Mouse (Mus musculus): ENCODE results near the gene Tmem229b.

Gene Tmem229b

DNA sequence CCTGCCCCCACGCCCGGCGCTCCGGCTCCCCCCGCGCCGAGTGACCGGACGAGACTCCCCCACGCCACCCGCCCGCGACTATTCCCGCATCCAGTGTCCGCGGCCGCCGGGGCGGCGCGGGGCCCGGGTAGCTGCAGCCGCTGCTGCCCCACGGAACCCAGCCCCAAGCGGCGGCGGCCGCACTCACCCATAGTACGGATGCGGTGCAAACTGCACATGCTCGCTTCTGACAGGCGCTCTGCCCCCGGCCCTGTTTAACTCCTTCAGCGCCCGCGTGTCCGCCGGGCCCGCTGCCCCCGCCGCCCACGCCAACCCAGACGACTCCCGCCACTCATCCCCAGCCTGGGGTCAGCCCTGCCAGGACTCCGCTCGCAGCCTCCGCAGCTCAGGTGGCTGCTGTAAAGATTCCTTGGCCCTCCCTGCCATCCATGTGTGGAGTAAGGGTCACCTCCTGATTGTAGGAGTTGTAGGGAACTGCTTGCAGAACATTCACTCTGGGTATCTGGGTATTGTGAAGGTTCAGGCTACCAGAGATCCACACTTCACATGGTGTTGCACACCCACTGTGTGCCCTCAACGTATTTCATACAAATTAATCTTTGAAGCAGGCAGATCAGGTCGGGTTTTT is at the start of gene Tmem229b:
Gene Tmem229b (minus strand): TSS at position 502 of the 628 bp plus-strand sequence.
- POLR2A ChIA-PET = interaction anchor here in 3 of 4 experiments (0.7 to 3.0 kb wide), 10 partner anchors 8 to 82 kb away, joined by 3 to 11 read pairs (median 4); partner anchors contain the start of genes Pigh (in 1 of the 3) and Plekhh1 (in 1 of the 3)
- CTCF ChIA-PET = interaction anchor here in 2 of 4 experiments (0.7 to 1.5 kb wide), 4 partner anchors 16 to 91 kb away, joined by 3 to 7 read pairs (median 4); no protein-coding TSS in a partner anchor

DNA sequence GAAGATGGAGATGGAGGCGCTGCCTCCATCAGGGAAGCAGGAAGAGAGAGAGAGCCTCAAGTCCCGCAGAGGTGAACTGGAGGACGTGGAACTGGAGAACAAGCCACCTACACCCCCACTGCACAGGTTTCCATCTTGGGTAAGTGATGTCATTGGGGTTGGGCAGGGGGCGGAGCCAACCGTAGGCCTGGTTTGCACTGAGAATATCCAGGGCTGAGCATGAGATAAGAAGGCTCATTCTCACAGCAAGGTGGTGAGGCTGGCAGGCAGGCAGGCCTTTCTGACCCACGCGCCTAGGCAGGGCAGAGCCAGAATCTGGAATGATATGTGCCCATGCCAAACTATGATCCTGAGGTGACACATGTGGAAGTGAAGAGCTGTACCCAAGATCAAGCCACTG is 47.8 kb upstream of the Tmem229b start:
- POLR2A ChIA-PET = interaction anchor here in 2 of 4 experiments (0.9 to 2.0 kb wide), 5 partner anchors 9 to 34 kb away, joined by 3 to 5 read pairs (median 4); partner anchors contain the start of genes Pigh (in 1 of the 2) and Plekhh1 (in 1 of the 2)
- CTCF ChIA-PET = interaction anchor here in 1 of 4 experiments (0.7 to 1.8 kb wide), 2 partner anchors 136 kb away, joined by 3 to 6 read pairs; no protein-coding TSS in a partner anchor

DNA sequence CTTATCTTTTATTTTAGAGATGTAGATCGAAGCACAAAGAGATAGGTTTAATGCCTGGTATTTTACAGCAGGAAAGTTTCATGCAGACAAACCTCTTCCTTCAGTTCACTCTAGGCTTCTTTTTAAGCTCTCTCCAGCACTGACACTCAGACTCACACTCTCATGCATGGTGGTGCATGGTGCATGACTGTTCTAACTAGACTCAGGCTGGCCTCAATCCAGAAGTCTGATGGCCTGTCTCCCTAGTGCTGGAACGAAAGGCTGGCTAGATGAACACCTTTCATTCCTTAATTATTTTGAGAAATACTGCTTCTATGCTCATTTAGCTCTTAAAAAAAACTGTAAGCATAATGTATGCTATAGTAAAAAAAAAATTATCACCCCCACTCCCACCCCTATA is 44.6 kb upstream of the Tmem229b start:
- CTCF ChIA-PET = interaction anchor here in 1 of 4 experiments (0.6 kb wide), 1 partner anchor 1220 kb away, joined by 3 read pairs; no protein-coding TSS in a partner anchor

GRCm38 (mm10) chr12:79050545-79051212 is 43.3 kb upstream of the Tmem229b start:
- ChIA-PET CTCF (interaction anchor here in 2 of 4 experiments (0.7 to 1.5 kb wide), 3 partner anchors 28 to 132 kb away, joined by 3 read pairs; no protein-coding TSS in a partner anchor), POLR2A (interaction anchor here in 3 of 4 experiments (0.9 to 2.3 kb wide), 5 partner anchors 10 to 246 kb away, joined by 3 to 9 read pairs (median 5); partner anchors contain the start of genes Plekhh1 (in 1 of the 3) and Rad51b (in 1 of the 3))

More for the DNA sequence above, 44.6 kb upstream of the Tmem229b start:
- POLR2A ChIA-PET = interaction anchor here in 2 of 4 experiments (1.0 to 1.9 kb wide), 6 partner anchors 8 to 245 kb away, joined by 3 to 6 read pairs (median 4); partner anchors contain the start of gene Rad51b (in 1 of the 2)

GRCm38 (mm10) chr12:79049807-79050206 is 42.4 kb upstream of the Tmem229b start:
- ChIA-PET CTCF (interaction anchor here in 2 of 4 experiments (0.7 to 1.5 kb wide), 3 partner anchors 27 to 131 kb away, joined by 3 read pairs; no protein-coding TSS in a partner anchor), POLR2A (interaction anchor here in 3 of 4 experiments (1.3 to 2.3 kb wide), 6 partner anchors 9 to 40 kb away, joined by 3 to 9 read pairs (median 6); partner anchors contain the start of genes Pigh (in 1 of the 3) and Plekhh1 (in 1 of the 3))

DNA sequence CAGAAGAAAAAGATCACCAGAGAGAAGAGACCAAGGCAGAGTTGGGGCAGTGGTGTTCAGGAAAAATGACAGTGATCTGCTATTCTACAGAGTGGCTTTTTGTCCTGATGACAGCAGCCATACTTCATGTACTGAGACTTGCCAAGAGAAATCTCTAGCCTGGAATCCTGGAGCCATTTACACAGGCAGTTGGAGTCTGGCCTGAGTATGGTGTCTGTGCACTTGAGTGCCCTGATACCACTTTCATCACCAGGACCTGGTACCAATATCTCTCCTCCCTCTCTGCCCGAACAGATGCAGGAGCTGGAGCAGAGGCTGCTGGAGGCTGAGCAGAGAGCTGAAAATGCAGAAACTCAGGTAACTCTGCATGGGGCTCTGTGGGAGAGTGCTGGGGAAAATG is 41.5 kb upstream of the Tmem229b start:
- CTCF ChIA-PET = no interaction called here
- POLR2A ChIA-PET = interaction anchor here in 3 of 4 experiments (1.3 to 2.3 kb wide), 6 partner anchors 8 to 41 kb away, joined by 3 to 9 read pairs (median 6); partner anchors contain the start of genes Pigh (in 1 of the 3) and Plekhh1 (in 1 of the 3)

DNA sequence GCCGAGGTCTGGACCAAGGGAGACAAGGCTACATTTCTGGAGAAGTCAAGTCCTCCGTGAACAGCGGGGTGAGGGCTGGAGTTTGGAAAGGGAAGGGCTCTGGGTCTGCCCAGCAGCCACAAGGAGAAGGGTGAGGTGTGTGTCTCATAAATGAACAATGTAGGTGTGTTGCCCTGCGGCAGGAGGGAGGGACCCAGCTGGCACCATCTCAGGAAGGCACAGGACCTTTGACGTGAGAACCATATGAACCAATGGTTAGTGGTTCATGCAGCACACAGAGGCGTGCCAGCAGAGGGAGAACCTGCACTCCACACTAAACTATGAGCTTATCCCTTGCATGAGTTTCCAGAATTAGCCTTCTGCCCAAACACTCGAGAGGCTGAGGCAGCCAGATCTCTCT is 39.8 kb upstream of the Tmem229b start:
- ChIA-PET POLR2A (interaction anchor here in 2 of 4 experiments (0.5 to 3.7 kb wide), 11 partner anchors 12 to 209 kb away, joined by 3 to 16 read pairs (median 3); partner anchors contain the start of genes Plekhh1 (in 2 of the 2) and Pigh (in 1 of the 2)), CTCF (interaction anchor here in 2 of 4 experiments (0.9 to 2.2 kb wide), 5 partner anchors 12 to 128 kb away, joined by 3 to 10 read pairs (median 5); partner anchors contain the start of gene Plekhh1 (in 1 of the 2))

DNA sequence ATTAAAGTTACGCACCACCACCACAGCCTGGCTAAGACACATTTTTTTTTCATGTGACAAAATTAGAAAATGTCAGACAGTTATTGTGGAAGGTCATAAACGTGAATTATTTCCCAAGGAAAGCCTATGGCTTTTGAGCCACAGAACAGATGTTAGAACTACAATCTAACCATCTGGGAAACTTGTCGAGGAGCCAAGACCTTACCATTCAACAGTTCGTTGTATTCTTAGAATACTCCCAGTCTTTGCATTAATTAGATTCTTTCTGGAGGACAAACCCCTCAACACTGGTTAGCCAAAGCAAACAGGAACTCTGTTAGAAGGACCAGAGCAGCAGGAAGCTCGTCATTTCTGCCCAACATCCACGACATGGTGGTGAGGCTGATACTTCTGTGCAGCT is 38.7 kb upstream of the Tmem229b start:
- POLR2A ChIA-PET = interaction anchor here in 2 of 4 experiments (0.6 to 3.7 kb wide), 9 partner anchors 8 to 33 kb away, joined by 3 to 16 read pairs (median 6); partner anchors contain the start of gene Plekhh1 (in 2 of the 2)
- CTCF ChIA-PET = interaction anchor here in 3 of 4 experiments (0.6 to 2.2 kb wide), 5 partner anchors 11 to 127 kb away, joined by 4 to 10 read pairs (median 5); partner anchors contain the start of gene Plekhh1 (in 1 of the 3)

- CTCF ChIA-PET = interaction anchor here in 2 of 4 experiments (0.6 to 1.0 kb wide), 3 partner anchors 15 to 125 kb away, joined by 3 to 5 read pairs (median 3); partner anchors contain the start of gene Plekhh1 (in 1 of the 2)
- POLR2A ChIA-PET = interaction anchor here in 2 of 4 experiments (0.8 to 3.7 kb wide), 7 partner anchors 9 to 27 kb away, joined by 3 to 16 read pairs (median 5); partner anchors contain the start of gene Plekhh1 (in 2 of the 2)
These were observed 37.2 kb upstream of the Tmem229b start for GRCm38 (mm10) chr12:79044668-79045067.

DNA sequence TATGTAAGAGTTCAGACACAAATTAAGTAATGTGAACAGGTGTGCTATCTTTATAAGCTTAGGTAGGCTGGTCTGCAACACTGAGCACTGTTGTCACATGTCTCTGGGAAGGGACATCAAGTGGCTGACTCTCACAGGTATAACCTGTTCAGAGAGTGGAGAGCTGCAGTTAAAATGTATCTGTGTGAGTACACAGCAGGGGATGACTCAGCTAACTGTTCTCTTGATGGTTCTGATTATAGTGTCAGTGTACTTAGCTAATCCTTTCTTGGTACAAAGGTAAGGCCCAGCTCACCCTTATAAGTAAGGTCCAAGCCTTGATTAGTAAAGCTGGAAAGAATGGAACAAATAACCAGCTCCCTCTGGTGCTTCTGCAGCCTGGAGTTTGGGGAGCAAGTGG is 34.0 kb upstream of the Tmem229b start:
- ChIA-PET POLR2A (interaction anchor here (0.5 to 5.2 kb wide), 22 partner anchors 8 to 1175 kb away, joined by 3 to 71 read pairs (median 4); partner anchors contain the start of gene Plekhh1 (in 4 of the 4)), CTCF (interaction anchor here (0.5 to 2.1 kb wide), 6 partner anchors 19 to 124 kb away, joined by 3 to 14 read pairs (median 4); no protein-coding TSS in a partner anchor)

DNA sequence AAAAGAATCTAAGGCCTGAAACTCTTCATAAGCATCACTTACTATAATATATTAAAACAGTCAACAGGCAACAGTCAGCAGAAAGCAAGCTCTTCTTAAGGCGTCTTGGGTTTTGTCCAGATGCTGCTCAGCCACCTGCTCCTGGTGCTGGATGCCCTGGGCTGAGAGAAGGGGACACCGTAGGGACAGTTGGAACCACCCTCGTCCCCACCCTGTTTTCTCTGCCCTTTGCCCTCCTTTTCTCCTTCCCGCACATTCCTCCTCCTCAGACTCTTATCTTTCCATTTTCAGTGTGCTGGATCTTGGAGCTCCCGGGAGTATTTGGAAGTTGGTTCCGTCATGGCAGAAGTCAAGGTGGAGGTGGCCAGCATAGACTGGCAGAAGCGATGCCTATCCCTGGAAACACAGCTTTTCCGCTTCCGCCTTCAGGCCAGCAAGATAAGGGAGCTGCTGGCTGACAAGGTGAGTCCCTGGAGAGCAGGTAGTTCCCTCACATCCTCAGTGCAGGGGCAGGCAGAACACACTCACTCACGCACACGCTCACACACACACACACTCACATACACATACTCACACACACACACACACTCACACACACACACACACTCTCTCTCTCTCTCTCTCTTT is 32.9 kb upstream of the Tmem229b start:
- POLR2A ChIA-PET = interaction anchor here (0.6 to 5.2 kb wide), 16 partner anchors 9 to 121 kb away, joined by 3 to 71 read pairs (median 6); partner anchors contain the start of gene Plekhh1 (in 3 of the 4)

DNA sequence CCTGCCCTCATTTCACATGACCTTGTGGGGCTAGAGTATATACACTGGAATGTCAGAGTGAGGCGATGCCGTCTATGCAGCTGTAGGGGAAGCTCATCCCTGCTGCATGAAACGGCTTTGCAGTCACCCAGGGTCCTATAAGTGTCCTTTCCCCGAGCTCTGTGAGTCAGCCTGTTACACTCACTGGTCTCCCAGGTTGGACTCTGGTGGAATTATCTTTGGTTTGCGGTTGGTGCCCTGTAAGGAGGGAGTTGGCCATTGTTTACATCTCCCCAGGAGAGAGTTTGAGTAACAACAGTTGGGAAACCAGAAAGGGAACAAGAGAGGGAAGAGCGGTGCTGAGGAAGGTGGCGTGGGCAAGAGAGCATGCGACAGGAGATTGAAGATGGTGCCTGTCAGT is 32.3 kb upstream of the Tmem229b start:
- CTCF ChIA-PET = interaction anchor here (0.6 to 2.9 kb wide), 8 partner anchors 11 to 121 kb away, joined by 3 to 7 read pairs (median 4); partner anchors contain the start of gene Plekhh1 (in 1 of the 4)
- POLR2A ChIA-PET = interaction anchor here in 3 of 4 experiments (0.6 to 5.2 kb wide), 10 partner anchors 11 to 510 kb away, joined by 3 to 71 read pairs (median 4); partner anchors contain the start of gene Plekhh1 (in 3 of the 3)

More for the DNA sequence above, 32.9 kb upstream of the Tmem229b start:
- CTCF ChIA-PET = interaction anchor here in 3 of 4 experiments (0.6 to 2.9 kb wide), 4 partner anchors 11 to 121 kb away, joined by 3 to 7 read pairs (median 4); partner anchors contain the start of gene Plekhh1 (in 1 of the 3)

- CTCF ChIA-PET = interaction anchor here (0.6 to 2.4 kb wide), 8 partner anchors 11 to 117 kb away, joined by 3 to 11 read pairs (median 4); no protein-coding TSS in a partner anchor
- POLR2A ChIA-PET = interaction anchor here (0.6 to 3.4 kb wide), 39 partner anchors 8 to 1078 kb away, joined by 3 to 14 read pairs (median 4); partner anchors contain the start of genes Pigh (in 3 of the 4), Atp6v1d (in 1 of the 4), Eif2s1 (in 1 of the 4) and Zfp36l1 (in 1 of the 4)
These were observed 27.9 kb upstream of the Tmem229b start for GRCm38 (mm10) chr12:79035349-79035748.

- ChIA-PET POLR2A (interaction anchor here in 3 of 4 experiments (0.6 to 3.4 kb wide), 29 partner anchors 10 to 1641 kb away, joined by 3 to 14 read pairs (median 4); partner anchors contain the start of genes Pigh (in 2 of the 3), Tmem229b (in 1 of the 3) and Zfp36l1 (in 1 of the 3)), CTCF (interaction anchor here in 2 of 4 experiments (1.5 to 2.4 kb wide), 5 partner anchors 12 to 159 kb away, joined by 3 to 11 read pairs (median 8); no protein-coding TSS in a partner anchor)
These were observed 26.9 kb upstream of the Tmem229b start for GRCm38 (mm10) chr12:79034331-79034730.

DNA sequence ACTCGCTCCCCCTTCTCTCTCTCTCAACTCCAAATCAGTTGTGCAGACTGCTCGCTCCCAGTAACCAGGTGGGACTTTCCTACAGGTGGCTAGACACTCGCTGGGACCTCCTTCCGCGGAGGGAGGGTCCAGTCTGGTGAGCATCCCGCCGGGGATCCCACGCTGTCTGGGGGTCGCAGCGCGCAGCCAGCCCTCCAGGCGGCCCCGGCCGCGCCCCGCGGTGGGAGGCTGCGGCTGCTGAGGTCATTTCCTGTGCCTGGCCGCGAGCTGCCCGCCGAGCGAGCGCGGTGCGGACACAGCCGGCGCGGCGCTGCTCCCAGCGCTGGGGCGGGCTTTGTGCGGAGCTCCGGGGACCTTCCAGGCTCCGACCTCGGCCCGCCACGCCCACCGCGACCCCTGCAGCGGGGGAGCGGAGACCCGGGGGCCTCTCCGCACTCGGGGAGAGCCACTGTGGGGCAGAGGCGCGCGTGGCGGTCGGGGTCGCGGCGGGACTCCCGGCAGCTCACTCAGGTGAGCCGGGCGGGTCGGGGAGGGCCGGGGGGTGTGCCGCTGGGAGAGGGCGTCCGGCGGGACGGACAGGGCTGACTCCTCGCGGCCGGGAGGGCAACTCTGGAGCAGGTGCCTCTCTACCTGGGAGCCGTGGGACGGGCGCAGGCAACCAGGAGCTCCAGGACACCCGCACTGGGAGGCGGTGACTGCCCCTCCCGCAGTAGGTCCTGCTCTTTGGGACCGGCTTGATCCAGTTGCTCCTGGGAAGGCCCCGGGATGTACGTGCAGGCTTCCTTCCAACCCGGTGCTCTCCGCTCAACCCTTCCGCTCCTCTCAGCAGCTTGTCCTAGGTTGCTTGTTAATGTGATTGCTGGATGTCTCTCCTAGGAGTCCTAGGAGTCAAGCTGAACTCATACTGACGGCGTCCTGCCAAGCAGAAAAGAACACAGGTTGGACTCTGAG is 21.8 kb upstream of the Tmem229b start, which contains the start of gene Plekhh1:
Gene Plekhh1 (plus strand): TSS at position 253 of the 951 bp plus-strand sequence.
- POLR2A ChIA-PET = interaction anchor here (0.5 to 5.7 kb wide), 56 partner anchors 9 to 1699 kb away, joined by 3 to 71 read pairs (median 4); partner anchors contain the start of genes Arg2 (in 2 of the 4), Pigh (in 2 of the 4), Gphn (in 1 of the 4) and Rad51b (in 1 of the 4)

More for the DNA sequence above, 21.8 kb upstream of the Tmem229b start, which contains the start of gene Plekhh1:
- CTCF ChIA-PET = interaction anchor here in 3 of 4 experiments (0.5 to 2.9 kb wide), 19 partner anchors 8 to 153 kb away, joined by 3 to 14 read pairs (median 4); no protein-coding TSS in a partner anchor

Measured in embryonic stem cell, embryonic (primary cell).